Mouse (Mus musculus): ENCODE measurements at regions not wholly inside any gene's neighbourhood (a gene's known extent, or its start where the extent isn't known, plus 50 kb on each side); places are given as distances from the start of the nearest gene placed in this dataset.

- no peak for TF ChIP-seq POLR2A (IDR thresholded peaks at IDR 0.05; ENCODE audit: borderline replicate concordance, control insufficient read depth, low read depth, low read length)
- no peak for TF ChIP-seq CTCF (IDR thresholded peaks at IDR 0.05; ENCODE audit: control insufficient read depth, insufficient read depth, low read length)
These were observed 787.0 kb upstream of the Arrdc4 start for GRCm38 (mm10) chr7:69536072-69536471.

Measured in bone marrow, adult 2 months (tissue).